Mouse (Mus musculus) right cerebral cortex, postnatal 36 days (tissue): ENCODE data around the gene A530084C06Rik.

Experiments
- DNase-seq, 2 experiments: peaks; one replicate each; pipeline ENCODE4 v3.0.0; 2022; ENCODE audit warnings: low spot score in 2 of 2, mixed read lengths in 1 of 2

A530084C06Rik gene

GRCm38 (mm10) chr13:31543021-31543420 is 16.1 kb downstream of the A530084C06Rik start:
- no peak for DNase-seq

DNA sequence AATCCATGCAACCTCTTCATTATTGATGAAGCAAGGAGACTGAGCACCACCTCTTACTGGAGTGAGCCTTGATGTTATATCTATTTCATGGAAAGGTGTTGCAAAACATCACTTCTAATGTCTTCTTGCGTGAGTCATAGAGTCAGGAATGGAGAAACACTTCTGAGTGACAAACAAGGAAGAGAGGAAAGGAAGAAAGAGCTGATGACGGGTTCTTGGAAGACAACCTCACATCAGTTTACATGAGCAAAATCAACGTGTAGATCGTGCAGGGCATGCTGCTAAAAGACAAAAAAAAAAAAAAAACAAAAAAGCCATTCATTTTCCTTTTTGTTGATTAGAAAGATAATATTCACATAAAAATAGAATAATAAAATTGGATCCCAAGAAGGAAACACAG is 24.4 kb downstream of the A530084C06Rik start:
- DNase-seq: no peak

DNA sequence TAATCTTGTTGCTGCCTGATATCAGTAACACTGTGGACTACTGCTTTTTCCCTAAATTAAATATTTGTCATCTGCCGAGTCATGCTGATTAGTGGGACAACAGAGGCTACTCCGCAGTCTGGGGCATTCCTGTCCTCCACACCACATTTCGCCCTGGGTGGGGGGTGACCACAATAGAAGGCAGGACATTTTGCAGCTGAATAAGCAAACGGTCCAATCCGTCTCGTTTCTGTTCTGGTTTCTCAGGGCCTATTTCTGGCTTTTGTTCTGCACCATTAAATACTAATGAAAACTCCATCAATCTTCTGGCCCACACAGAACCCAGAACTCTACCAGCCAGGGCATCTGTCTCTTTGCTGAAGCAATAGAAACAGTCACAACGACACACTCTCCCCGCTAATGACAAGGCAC is 27.5 kb downstream of the A530084C06Rik start:
- DNase-seq: no peak

DNA sequence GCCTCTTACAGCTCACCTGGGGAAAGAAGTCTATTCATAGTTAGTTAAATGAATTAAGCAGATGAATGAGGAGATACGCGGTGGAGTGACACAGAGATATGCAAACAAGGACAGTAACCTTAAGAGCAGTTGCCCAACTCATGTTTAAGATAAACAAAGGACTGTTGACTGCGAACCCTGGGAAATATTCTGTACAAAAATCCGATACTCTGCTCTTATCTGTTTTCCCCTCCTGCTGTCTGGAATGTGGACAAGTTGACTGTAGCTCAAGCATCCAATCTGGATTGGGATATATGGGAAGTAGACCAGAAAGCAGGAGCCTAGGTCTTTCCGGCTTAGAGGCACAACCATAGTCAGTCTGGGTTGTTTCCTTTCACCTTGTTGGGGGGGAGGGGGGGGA is 27.9 kb downstream of the A530084C06Rik start:
- DNase-seq: no peak

DNA sequence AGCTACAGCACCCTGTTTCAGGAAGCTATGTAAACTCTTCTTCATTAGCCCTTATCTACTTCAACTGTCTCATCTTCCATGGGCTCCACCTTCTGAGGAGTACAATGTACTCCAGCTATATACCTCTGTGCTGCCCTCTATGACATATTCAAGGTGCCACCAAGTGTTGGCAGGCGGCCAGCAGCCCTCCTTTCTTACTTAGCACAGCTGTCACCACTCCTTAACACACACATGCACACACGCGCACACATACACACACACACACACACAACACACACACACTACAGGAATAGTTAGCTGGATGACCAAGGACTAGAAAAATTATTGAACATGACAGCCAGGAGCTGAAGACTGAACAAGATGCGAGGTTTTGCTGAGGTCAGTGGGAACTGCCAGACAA is 34.2 kb downstream of the A530084C06Rik start:
- DNase-seq: no peak

DNA sequence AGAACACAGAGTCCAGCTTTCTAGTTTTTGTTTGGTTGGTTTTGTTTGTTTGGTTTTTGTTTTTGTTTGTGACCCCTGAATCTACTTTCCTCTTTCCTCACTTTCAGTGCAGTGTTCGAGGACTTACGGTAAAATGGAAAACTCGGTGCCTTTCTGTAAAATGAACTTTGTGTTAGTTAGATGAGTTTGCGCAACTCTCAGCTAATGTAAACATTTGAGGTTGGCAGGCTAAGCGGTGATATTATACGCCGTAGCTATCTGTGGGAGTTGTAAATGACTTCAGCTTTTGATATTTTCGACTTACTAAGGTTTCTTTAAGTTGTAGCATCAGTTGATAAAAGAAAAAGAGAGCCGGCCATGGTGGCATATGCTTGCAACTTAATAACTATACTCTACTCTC is 40.2 kb downstream of the A530084C06Rik start:
- DNase-seq: no peak

DNA sequence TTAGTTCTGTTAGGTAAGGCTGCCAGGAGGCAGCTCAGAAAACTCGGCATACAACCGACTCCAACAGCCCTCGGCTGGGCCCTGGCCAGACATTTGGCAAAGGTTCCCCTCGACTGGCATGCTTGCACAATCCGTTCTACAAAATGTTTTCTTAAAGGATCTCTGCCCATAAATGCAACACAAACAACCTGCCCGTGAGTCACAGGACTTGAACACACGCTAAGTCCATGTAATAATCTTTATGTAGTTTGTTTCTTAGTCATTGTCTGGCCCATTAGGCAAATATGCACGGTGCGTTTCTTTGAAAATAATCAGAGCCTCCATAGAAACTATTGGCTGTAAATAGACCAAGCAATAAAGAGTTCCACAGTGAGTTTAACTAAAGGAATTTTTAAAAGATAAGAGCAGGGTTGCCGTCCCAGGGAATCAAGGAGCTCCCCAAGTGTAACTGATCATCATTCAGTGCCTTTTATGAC is 40.7 kb downstream of the A530084C06Rik start:
- peak in 1 of 2 experiments; percentile 3 for DNase-seq

- DNase-seq: no peak
Observed at GRCm38 (mm10) chr13:31515261-31515660, 43.9 kb downstream of the A530084C06Rik start.

DNA sequence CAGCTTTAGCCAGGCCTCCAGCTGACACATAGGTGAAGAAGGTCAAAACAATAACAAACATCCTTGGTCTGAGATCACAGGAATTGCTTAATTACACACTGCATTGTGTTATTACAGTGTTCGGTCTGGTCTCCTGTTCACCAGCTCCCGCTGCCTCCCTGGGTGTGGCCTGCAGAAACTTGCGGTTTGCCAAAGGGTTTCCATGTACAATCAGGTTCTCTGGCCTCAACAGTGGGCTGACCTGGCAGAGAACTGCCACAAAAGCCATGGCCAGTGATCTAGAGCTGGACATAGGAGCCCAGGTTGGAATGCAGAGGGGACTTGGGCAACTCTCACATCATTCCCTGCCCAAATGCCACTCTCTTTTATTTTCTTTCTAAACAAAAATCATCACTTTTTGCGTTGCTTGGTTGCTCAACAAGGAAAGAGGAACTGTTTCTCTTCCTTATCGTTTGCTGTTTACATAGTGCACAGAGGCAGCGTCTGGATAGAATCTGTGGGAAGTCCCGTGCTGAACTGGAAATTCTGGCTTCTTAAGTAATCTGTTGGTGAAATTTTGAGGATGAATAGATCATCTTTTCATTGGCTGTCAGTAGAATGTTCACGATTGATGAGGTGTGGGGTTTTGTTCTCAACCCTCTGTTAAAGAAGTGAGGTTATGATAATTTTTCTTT is 52.5 kb downstream of the A530084C06Rik start:
- DNase-seq: no peak
